Mouse (Mus musculus) C2C12 (cell line): ENCODE data around the gene Igfbp5. TPM values are rescaled to one million over a fixed set of nuclear protein-coding genes. Genes with fewer than 3 reads are reported as not detected.

Experiments used
- H3K27me3 ChIP-seq: one replicate; pipeline ENCODE4 v1.6.1; 2011; ENCODE audit not compliant: control insufficient read depth, insufficient read depth, insufficient read length
- H3K36me3 ChIP-seq: one replicate; pipeline ENCODE4 v1.6.1; 2011; ENCODE audit not compliant: control insufficient read depth, insufficient read depth
- H3K4me3 ChIP-seq: one replicate; pipeline ENCODE4 v1.5.1; 2011; ENCODE audit warnings: mild to moderate bottlenecking, control low read depth; ENCODE audit not compliant: poor library complexity, insufficient read depth, severe bottlenecking
- H3K79me2 ChIP-seq: one replicate; pipeline ENCODE4 v1.6.1; 2011; ENCODE audit not compliant: control insufficient read depth, insufficient read depth
- H3K79me3 ChIP-seq: one replicate; pipeline ENCODE4 v1.6.1; 2011; ENCODE audit warnings: low read depth, control low read depth
- H3ac ChIP-seq: one replicate; pipeline ENCODE3; 2011; ENCODE audit warnings: low read depth; ENCODE audit not compliant: control insufficient read depth, insufficient read length
- CEBPB ChIP-seq: IDR thresholded peaks from one replicate; pipeline ENCODE4 v1.6.1; 2011; ENCODE audit warnings: low read depth, mild to moderate bottlenecking, control low read depth, moderate library complexity
- CTCF ChIP-seq: IDR thresholded peaks from one replicate; pipeline ENCODE4 v1.5.1; 2011; ENCODE audit not compliant: control insufficient read depth, insufficient read depth, insufficient read length
- FOSL1 ChIP-seq: IDR thresholded peaks from one replicate; pipeline ENCODE4 v1.8.0; 2011; ENCODE audit warnings: mild to moderate bottlenecking, low read length; ENCODE audit not compliant: poor library complexity, insufficient read depth, severe bottlenecking
- MAX ChIP-seq: IDR thresholded peaks from one replicate; pipeline ENCODE4 v1.6.1; 2011; ENCODE audit warnings: mild to moderate bottlenecking, control low read depth
- MYOD1 ChIP-seq: IDR thresholded peaks from one replicate; pipeline ENCODE4 v1.6.1; 2011; ENCODE audit warnings: low read depth; ENCODE audit not compliant: control insufficient read depth, insufficient read length
- MYOG ChIP-seq: IDR thresholded peaks from one replicate; pipeline ENCODE4 v1.6.1; 2011; ENCODE audit not compliant: control insufficient read depth, insufficient read length; ENCODE audit errors: extremely low read depth
- USF1 ChIP-seq: IDR thresholded peaks from one replicate; pipeline ENCODE4 v1.6.1; 2011; ENCODE audit warnings: low read depth, mild to moderate bottlenecking, control low read depth, moderate library complexity
- polyA plus RNA-seq: library from polyadenylated mRNA; unstranded; fragments of >200 nt; fragmentation: generic; extraction: Trizol; gene quantifications from one replicate; pipeline ENCODE4 v1.2.1, GENCODE M21; 2012; ENCODE audit warnings: missing spikeins

Igfbp5 gene
- polyA plus RNA-seq, 1 experiment = 62.8 TPM

DNA sequence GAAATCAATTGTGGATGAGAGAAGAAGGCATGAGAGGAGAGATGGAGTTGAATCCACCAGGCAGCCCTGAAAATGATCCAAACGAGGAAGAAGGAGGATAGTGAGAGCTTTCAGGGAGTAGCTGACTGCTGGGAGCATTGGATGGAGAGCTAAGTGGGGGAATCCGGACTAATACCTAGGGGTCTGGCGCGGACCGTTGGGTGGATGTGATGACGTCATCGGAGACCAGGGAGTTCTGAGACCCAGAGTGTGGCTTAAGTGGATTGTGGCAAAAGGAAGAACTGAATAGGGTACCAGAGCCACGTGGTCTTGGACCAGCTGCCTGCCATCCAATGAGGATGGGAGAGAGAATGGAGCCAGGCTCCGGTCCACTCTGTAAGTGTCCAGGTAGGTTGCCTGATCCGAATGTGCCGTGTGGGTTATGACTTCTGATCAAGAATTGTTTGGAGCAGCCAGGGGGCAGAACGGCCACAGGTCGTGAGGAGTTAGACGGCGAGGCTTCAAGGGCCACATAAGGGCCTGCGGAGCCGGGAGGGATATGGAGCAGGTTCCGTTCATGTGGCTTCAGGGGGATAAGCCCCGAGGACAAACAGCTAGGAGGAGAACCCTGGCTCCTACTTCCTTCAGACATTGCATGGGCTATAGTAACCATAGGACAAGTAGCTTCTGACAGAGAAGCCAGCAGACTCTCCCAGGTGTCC lies 18.3 kb downstream of the Igfbp5 start:
- no peaks in the 10 kb centered on the region for H3K36me3 ChIP-seq
- no peaks in the 10 kb centered on the region for H3K27me3 ChIP-seq
- no peak for TF ChIP-seq USF1
- TF ChIP-seq CTCF = no peak
- TF ChIP-seq MAX = no peak
- no peak for TF ChIP-seq CEBPB
- TF ChIP-seq MYOD1 = no peak
- no peak for TF ChIP-seq MYOG
- no peak overlapping the region for H3ac ChIP-seq
- no peaks in the 10 kb centered on the region for H3K79me3 ChIP-seq
- no peak overlapping the region for H3K4me3 ChIP-seq
- H3K79me2 ChIP-seq = no peaks in the 10 kb centered on the region

GRCm38 (mm10) chr1:72855729-72856128 lies 19.0 kb downstream of the Igfbp5 start:
- Histone ChIP-seq H3K79me2 (no peaks in the 10 kb centered on the region), H3K79me3 (no peaks in the 10 kb centered on the region), H3K4me3 (no peak overlapping the region), H3ac (no peak overlapping the region), H3K27me3 (no peaks in the 10 kb centered on the region), H3K36me3 (no peaks in the 10 kb centered on the region)
- TF ChIP-seq CTCF (no peak), USF1 (no peak), FOSL1 (no peak), MAX (no peak), CEBPB (no peak), MYOD1 (no peak), MYOG (no peak)

DNA sequence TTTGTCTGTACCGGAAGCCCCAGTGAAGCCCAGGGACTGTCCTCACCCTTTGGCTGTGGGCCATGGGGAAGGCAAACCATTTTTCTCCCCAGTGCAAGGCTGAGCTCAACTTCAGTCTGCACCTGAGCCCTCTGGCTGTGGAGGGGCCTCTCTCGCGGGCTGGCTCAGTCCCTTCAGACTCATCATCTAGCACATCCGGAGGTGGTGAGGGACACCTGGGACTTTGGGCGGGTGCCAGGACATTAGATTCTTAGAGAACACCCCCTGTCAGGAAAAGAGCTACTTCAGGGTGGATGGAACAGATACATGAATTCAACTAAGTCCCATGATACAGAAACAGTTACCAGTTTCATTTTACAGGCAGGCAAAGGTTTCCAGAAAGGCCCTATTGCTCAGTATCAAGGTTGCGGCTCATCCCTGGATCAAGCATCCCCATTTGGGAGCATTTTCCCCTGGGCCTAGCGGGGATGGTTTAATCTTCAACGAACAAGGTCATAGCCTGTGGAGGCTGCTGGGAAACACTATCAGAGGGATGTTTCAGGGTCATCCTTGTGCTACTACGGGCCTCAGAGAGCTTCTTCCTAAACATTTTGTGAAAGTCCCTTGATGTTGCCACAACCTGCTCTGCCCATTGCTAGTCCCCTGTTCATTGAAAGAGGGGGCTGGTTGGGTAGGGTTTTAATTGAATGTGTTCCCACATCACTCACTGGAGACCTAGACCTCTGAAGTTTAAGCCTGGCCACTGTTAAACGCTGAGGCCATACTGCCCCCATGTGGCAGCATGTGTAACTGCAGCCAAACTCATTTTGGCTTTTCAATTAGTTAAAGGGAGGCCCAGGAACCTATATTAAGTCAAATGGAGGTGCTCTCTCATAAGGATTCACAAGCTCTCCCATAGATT lies 20.1 kb downstream of the Igfbp5 start:
- Histone ChIP-seq H3K79me3 (no peaks in the 10 kb centered on the region), H3ac (no peak overlapping the region), H3K4me3 (no peak overlapping the region), H3K27me3 (no peaks in the 10 kb centered on the region), H3K36me3 (no peaks in the 10 kb centered on the region), H3K79me2 (no peaks in the 10 kb centered on the region)
- TF ChIP-seq MYOD1 (no peak), CTCF (peak; percentile 64), MYOG (no peak), CEBPB (no peak), FOSL1 (no peak)

GRCm38 (mm10) chr1:72853759-72854158 lies 20.9 kb downstream of the Igfbp5 start:
- Histone ChIP-seq H3K4me3 (no peak overlapping the region), H3ac (no peak overlapping the region), H3K79me3 (no peaks in the 10 kb centered on the region), H3K79me2 (no peaks in the 10 kb centered on the region), H3K27me3 (no peaks in the 10 kb centered on the region), H3K36me3 (no peaks in the 10 kb centered on the region)
- TF ChIP-seq USF1 (no peak), MYOG (no peak), FOSL1 (no peak), MAX (no peak), CTCF (no peak), CEBPB (no peak), MYOD1 (no peak)

- Histone ChIP-seq H3K4me3 (no peak overlapping the region), H3K36me3 (no peaks in the 10 kb centered on the region), H3ac (no peak overlapping the region), H3K79me3 (no peaks in the 10 kb centered on the region), H3K79me2 (no peaks in the 10 kb centered on the region), H3K27me3 (no peaks in the 10 kb centered on the region)
- TF ChIP-seq CTCF (no peak), CEBPB (no peak), MAX (no peak), USF1 (no peak), MYOD1 (no peak), MYOG (no peak), FOSL1 (no peak)
Measured at GRCm38 (mm10) chr1:72849037-72849436, 25.6 kb downstream of the Igfbp5 start.
